Mouse (Mus musculus) MEL (cell line): ENCODE measurements around the gene Ephb6. TPM values are rescaled to one million over a fixed set of nuclear protein-coding genes. Genes with fewer than 3 reads are reported as not detected.

Source experiments
- DNase-seq: peaks from one replicate; pipeline ENCODE4 v3.0.0; 2011; ENCODE audit warnings: low read depth, low spot score
- H3K27ac ChIP-seq: 2 replicates; pipeline ENCODE4 v1.5.1; 2012; ENCODE audit warnings: low read depth, mild to moderate bottlenecking, control low read depth, low read length, moderate library complexity; ENCODE audit not compliant: control insufficient read depth
- H3K27me3 ChIP-seq, 2 experiments: fragments of 150-350 bp in 1 of 2; sonication (generic) in 1 of 2; 2 replicates each; pipeline ENCODE4 v1.6.1; 2012; ENCODE audit warnings: low read length in 2 of 2, mild to moderate bottlenecking in 2 of 2, improper control_type of control experiment in 1 of 2, moderate library complexity in 1 of 2; ENCODE audit not compliant: insufficient read depth in 2 of 2, control insufficient read depth in 1 of 2
- H3K36me3 ChIP-seq, 2 experiments: 2 replicates each; pipeline ENCODE4 v1.6.1; 2012 to 2014; ENCODE audit warnings: low read length in 2 of 2, improper control_type of control experiment in 1 of 2, inconsistent platforms in 1 of 2, mild to moderate bottlenecking in 1 of 2; ENCODE audit not compliant: insufficient read depth in 2 of 2, control insufficient read depth in 1 of 2
- H3K4me1 ChIP-seq, 2 experiments: fragments of 150-350 bp in 1 of 2; sonication (generic) in 1 of 2; 2 replicates each; pipeline ENCODE4 v1.6.1; 2012; ENCODE audit warnings: low read length in 2 of 2, improper control_type of control experiment in 1 of 2, mild to moderate bottlenecking in 1 of 2; ENCODE audit not compliant: insufficient read depth in 2 of 2, control insufficient read depth in 1 of 2
- H3K4me3 ChIP-seq, 2 experiments: fragments of 150-350 bp in 1 of 2; sonication (generic) in 1 of 2; 2 replicates each; pipeline ENCODE4 v1.5.1; 2012; ENCODE audit warnings: low read depth in 2 of 2, low read length in 2 of 2, mild to moderate bottlenecking in 2 of 2, moderate library complexity in 2 of 2, control low read depth in 1 of 2, improper control_type of control experiment in 1 of 2; ENCODE audit not compliant: control insufficient read depth in 1 of 2, insufficient read depth in 1 of 2
- H3K79me2 ChIP-seq: 2 replicates; pipeline ENCODE4 v1.6.1; 2012; ENCODE audit warnings: mild to moderate bottlenecking, low read length, moderate library complexity; ENCODE audit not compliant: control insufficient read depth, poor library complexity, insufficient read depth
- H3K9ac ChIP-seq: 2 replicates; pipeline ENCODE4 v1.6.1; 2012; ENCODE audit warnings: low read depth, mild to moderate bottlenecking, control low read depth, low read length, moderate library complexity; ENCODE audit not compliant: control insufficient read depth, poor library complexity, severe bottlenecking
- H3K9me3 ChIP-seq: fragments of 150-350 bp; sonication (generic); replicated peaks from 2 replicates; pipeline ENCODE4 v1.6.1; 2012; ENCODE audit warnings: mild to moderate bottlenecking, low read length, improper control_type of control experiment, moderate library complexity; ENCODE audit not compliant: insufficient read depth
- BHLHE40 ChIP-seq: IDR thresholded peaks from 2 replicates; pipeline ENCODE4 v1.6.1; 2012; ENCODE audit warnings: low read depth, mild to moderate bottlenecking, inconsistent platforms, low read length, improper control_type of control experiment, borderline replicate concordance
- CHD1 ChIP-seq: IDR thresholded peaks from 2 replicates; pipeline ENCODE4 v1.6.1; 2012; ENCODE audit warnings: low read depth, mild to moderate bottlenecking, inconsistent platforms, low read length, improper control_type of control experiment
- CTCF ChIP-seq, 3 experiments: IDR thresholded peaks in 2 of 3; conservative IDR thresholded peaks in 1 of 3; 2 replicates each; pipeline ENCODE4 v1.5.1; 2011 to 2012; ENCODE audit warnings: low read length in 3 of 3, low read depth in 2 of 3, mild to moderate bottlenecking in 2 of 3, improper control_type of control experiment in 1 of 3, inconsistent platforms in 1 of 3, mixed read lengths in 1 of 3, moderate library complexity in 1 of 3; ENCODE audit not compliant: control insufficient read depth in 1 of 3, insufficient read depth in 1 of 3, poor library complexity in 1 of 3, severe bottlenecking in 1 of 3
- ELF1 ChIP-seq: IDR thresholded peaks from 2 replicates; pipeline ENCODE4 v1.6.1; 2014; ENCODE audit warnings: low read depth, mild to moderate bottlenecking, inconsistent platforms, low read length, improper control_type of control experiment, moderate library complexity
- ETS1 ChIP-seq: IDR thresholded peaks from 2 replicates; pipeline ENCODE4 v1.6.1; 2012; ENCODE audit warnings: low read depth, mild to moderate bottlenecking, inconsistent platforms, low read length, improper control_type of control experiment, moderate library complexity
- GABPA ChIP-seq: IDR thresholded peaks from 2 replicates; pipeline ENCODE4 v1.6.1; 2012; ENCODE audit warnings: low read depth, mild to moderate bottlenecking, inconsistent platforms, low read length, improper control_type of control experiment, moderate library complexity
- HCFC1 ChIP-seq: IDR thresholded peaks from 2 replicates; pipeline ENCODE4 v1.6.1; 2012; ENCODE audit warnings: low read depth, mild to moderate bottlenecking, inconsistent platforms, low read length, improper control_type of control experiment, moderate library complexity
- KAT2A ChIP-seq: conservative IDR thresholded peaks from 2 replicates; pipeline ENCODE4 v1.6.1; 2012; ENCODE audit warnings: low read depth, low read length, improper control_type of control experiment, inconsistent platforms
- MAFK ChIP-seq: IDR thresholded peaks from 2 replicates; pipeline ENCODE4 v1.6.1; 2011; ENCODE audit warnings: low read depth, mild to moderate bottlenecking, low read length, improper control_type of control experiment, borderline replicate concordance
- MAZ ChIP-seq: IDR thresholded peaks from 2 replicates; pipeline ENCODE4 v1.6.1; 2012; ENCODE audit warnings: low read depth, mild to moderate bottlenecking, inconsistent platforms, low read length, improper control_type of control experiment
- MYC ChIP-seq: IDR thresholded peaks from 2 replicates; pipeline ENCODE4 v1.6.1; 2011; ENCODE audit warnings: low read depth, mild to moderate bottlenecking, low read length, improper control_type of control experiment, moderate library complexity
- NELFE ChIP-seq: IDR thresholded peaks from 2 replicates; pipeline ENCODE4 v1.6.1; 2011; ENCODE audit warnings: low read depth, low read length, improper control_type of control experiment
- NRF1 ChIP-seq: IDR thresholded peaks from 2 replicates; pipeline ENCODE4 v1.6.1; 2014; ENCODE audit warnings: low read depth, mild to moderate bottlenecking, inconsistent platforms, low read length, improper control_type of control experiment, moderate library complexity; ENCODE audit not compliant: poor library complexity, insufficient read depth, severe bottlenecking
- POLR2A ChIP-seq, 2 experiments: IDR thresholded peaks; 2 replicates each; pipeline ENCODE4 v1.6.1; 2011 to 2012; ENCODE audit warnings: low read length in 2 of 2, mild to moderate bottlenecking in 2 of 2, control low read depth in 1 of 2, improper control_type of control experiment in 1 of 2, low read depth in 1 of 2, moderate library complexity in 1 of 2; ENCODE audit not compliant: control insufficient read depth in 1 of 2, insufficient read depth in 1 of 2, poor library complexity in 1 of 2
- POLR2AphosphoS2 ChIP-seq: IDR thresholded peaks from 2 replicates; pipeline ENCODE4 v1.6.1; 2011; ENCODE audit warnings: low read length, improper control_type of control experiment
- POLR2AphosphoS5 ChIP-seq: IDR thresholded peaks from 2 replicates; pipeline ENCODE4 v1.6.1; 2012; ENCODE audit warnings: low read depth, borderline replicate concordance, mild to moderate bottlenecking, inconsistent platforms, low read length, moderate library complexity, mixed read lengths
- RAD21 ChIP-seq: IDR thresholded peaks from 2 replicates; pipeline ENCODE4 v1.6.1; 2011; ENCODE audit warnings: mild to moderate bottlenecking, low read depth, low read length, improper control_type of control experiment
- RCOR1 ChIP-seq: IDR thresholded peaks from 2 replicates; pipeline ENCODE4 v1.6.1; 2012; ENCODE audit warnings: low read depth, mild to moderate bottlenecking, inconsistent platforms, low read length, improper control_type of control experiment
- SIN3A ChIP-seq: IDR thresholded peaks from 2 replicates; pipeline ENCODE4 v1.6.1; 2012; ENCODE audit warnings: low read length, improper control_type of control experiment, inconsistent platforms
- SMC3 ChIP-seq: IDR thresholded peaks from 2 replicates; pipeline ENCODE4 v1.6.1; 2011; ENCODE audit warnings: low read depth, low read length, improper control_type of control experiment
- TBP ChIP-seq: IDR thresholded peaks from 2 replicates; pipeline ENCODE4 v1.8.0; 2011; ENCODE audit warnings: low read depth, low read length, improper control_type of control experiment
- UBTF ChIP-seq: IDR thresholded peaks from 2 replicates; pipeline ENCODE4 v1.6.1; 2012; ENCODE audit warnings: low read depth, mild to moderate bottlenecking, inconsistent platforms, low read length, improper control_type of control experiment, moderate library complexity, borderline replicate concordance; ENCODE audit not compliant: insufficient read depth
- USF1 ChIP-seq: IDR thresholded peaks from 2 replicates; pipeline ENCODE4 v1.6.1; 2014; ENCODE audit warnings: low read depth, mild to moderate bottlenecking, inconsistent platforms, low read length, improper control_type of control experiment, moderate library complexity
- USF2 ChIP-seq, 2 experiments: IDR thresholded peaks; 2 replicates each; pipeline ENCODE4 v1.6.1; 2011 to 2012; ENCODE audit warnings: improper control_type of control experiment in 2 of 2, low read length in 2 of 2, borderline replicate concordance in 1 of 2, inconsistent platforms in 1 of 2, low read depth in 1 of 2, mild to moderate bottlenecking in 1 of 2; ENCODE audit not compliant: insufficient read depth in 1 of 2
- ZC3H11A ChIP-seq: IDR thresholded peaks from 2 replicates; pipeline ENCODE4 v1.6.1; 2012; ENCODE audit warnings: low read depth, mild to moderate bottlenecking, inconsistent platforms, low read length, improper control_type of control experiment
- ZKSCAN1 ChIP-seq: IDR thresholded peaks from 2 replicates; pipeline ENCODE4 v1.6.1; 2012; ENCODE audit warnings: low read depth, mild to moderate bottlenecking, inconsistent platforms, low read length, improper control_type of control experiment, moderate library complexity
- polyA plus RNA-seq, 2 experiments: library from polyadenylated mRNA; stranded (reverse) in 1 of 2; unstranded in 1 of 2; fragments of >175 nt in 1 of 2; fragments of >200 nt in 1 of 2; gene quantifications; 2 replicates each; pipeline versions ENCODE4 v1.2.1 to v1.2.4; 2012; ENCODE audit warnings: low replicate concordance in 2 of 2, low read depth in 1 of 2; ENCODE audit not compliant: insufficient read length in 2 of 2, insufficient read depth in 1 of 2, missing spikeins in 1 of 2
- total RNA-seq: library from RNA; depleted of rRNA; stranded (reverse); fragments of 300-350 nt; gene quantifications from 2 replicates; pipeline ENCODE4 v1.2.3, GENCODE M21; 2012

The Ephb6 gene
- total and polyA plus RNA-seq, 3 experiments: 1.0 to 5.2 TPM; not detected in 1

- no peaks in the 10 kb centered on the region for H3K36me3 ChIP-seq
- H3K9ac ChIP-seq: no peak overlapping the region
- H3K9me3 ChIP-seq: no peaks in the 10 kb centered on the region
- no peak overlapping the region for H3K27ac ChIP-seq
- no peak overlapping the region for H3K4me3 ChIP-seq
- H3K4me1 ChIP-seq: no peaks in the 10 kb centered on the region
- no peak for DNase-seq
- TF ChIP-seq ZKSCAN1 (no peak), HCFC1 (no peak), USF1 (no peak), CTCF (IDR thresholded peaks at IDR 0.05 in 2 of 3, conservative IDR thresholded peaks at IDR 0.05 in 1 of 3; ENCODE audit: control insufficient read depth in 1 of 3, insufficient read depth in 1 of 3, low read depth in 2 of 3, low read length in 3 of 3, poor library complexity in 1 of 3, severe bottlenecking in 1 of 3) (no peak), ELF1 (no peak), NELFE (no peak), SMC3 (no peak), MAZ (no peak), RAD21 (no peak), MYC (no peak)
- H3K27me3 ChIP-seq: no peaks in the 10 kb centered on the region; a peak in 1 of 4 replicates
- H3K79me2 ChIP-seq: no peaks in the 10 kb centered on the region
These were observed 37.5 kb downstream of the Ephb6 start for GRCm38 (mm10) chr6:41642765-41643164.

- no peaks in the 10 kb centered on the region for H3K27me3 ChIP-seq
- no peaks in the 10 kb centered on the region for H3K4me1 ChIP-seq
- no peak overlapping the region for H3K4me3 ChIP-seq
- H3K36me3 ChIP-seq: no peaks in the 10 kb centered on the region
- TF ChIP-seq ETS1: no peak
- TF ChIP-seq UBTF: no peak
- TF ChIP-seq USF2 (IDR thresholded peaks at IDR 0.05; ENCODE audit: borderline replicate concordance in 1 of 2, insufficient read depth in 1 of 2, low read depth in 1 of 2, low read length in 2 of 2): no peak
- TF ChIP-seq SIN3A: no peak
- no peak for TF ChIP-seq ZC3H11A
- TF ChIP-seq CHD1: no peak
- TF ChIP-seq RCOR1: no peak
- no peak for TF ChIP-seq TBP
- no peak for TF ChIP-seq SMC3
- TF ChIP-seq POLR2AphosphoS2: no peak
- TF ChIP-seq BHLHE40: no peak
- TF ChIP-seq NRF1: no peak
- no peak for TF ChIP-seq NELFE
- no peak for TF ChIP-seq GABPA
- TF ChIP-seq POLR2AphosphoS5: no peak
- no peak for TF ChIP-seq MAFK
- no peak for TF ChIP-seq KAT2A
- TF ChIP-seq POLR2A (IDR thresholded peaks at IDR 0.05; ENCODE audit: control insufficient read depth in 1 of 2, insufficient read depth in 1 of 2, low read depth in 1 of 2, low read length in 2 of 2, poor library complexity in 1 of 2): no peak
- no peak for TF ChIP-seq HCFC1
- TF ChIP-seq CTCF (IDR thresholded peaks at IDR 0.05 in 2 of 3, conservative IDR thresholded peaks at IDR 0.05 in 1 of 3; ENCODE audit: control insufficient read depth in 1 of 3, insufficient read depth in 1 of 3, low read depth in 2 of 3, low read length in 3 of 3, poor library complexity in 1 of 3, severe bottlenecking in 1 of 3): no peak
- TF ChIP-seq, all 39 proteins: peak for 0
- Histone ChIP-seq H3K27ac (no peak overlapping the region), H3K9me3 (no peaks in the 10 kb centered on the region), H3K9ac (no peak overlapping the region), H3K79me2 (no peaks in the 10 kb centered on the region)
- DNase-seq: no peak
These were observed 37.9 kb downstream of the Ephb6 start for GRCm38 (mm10) chr6:41643227-41643626.
